Mouse (Mus musculus) heart, embryonic 11.5 days (tissue): ENCODE data around the gene Slc36a3. TPM values are rescaled to one million over a fixed set of nuclear protein-coding genes. Genes with fewer than 3 reads are reported as not detected.
A peak's percentile ranks its signal among the peaks of the same experiment; 100 is the strongest.

Source experiments
- ATAC-seq: fragments of 200-750 bp; cut with Nextera tagmentation; replicated peaks from 2 replicates; pipeline ENCODE4 v1.8.0; 2017; ENCODE audit warnings: moderate library complexity; ENCODE audit not compliant: insufficient number of reproducible peaks, low FRiP score, low TSS enrichment
- H3K27ac ChIP-seq: fragments of 300-500 bp; sonication (generic); 2 replicates; pipeline ENCODE4 v1.5.1; 2014; ENCODE audit warnings: mild to moderate bottlenecking, low read depth, low read length
- H3K27me3 ChIP-seq: fragments of 300-500 bp; sonication (generic); 2 replicates; pipeline ENCODE4 v1.6.1; 2014; ENCODE audit warnings: mild to moderate bottlenecking, low read length, mixed read lengths; ENCODE audit not compliant: control insufficient read depth, insufficient read depth
- H3K36me3 ChIP-seq: fragments of 300-500 bp; sonication (generic); 2 replicates; pipeline ENCODE4 v1.6.1; 2014; ENCODE audit warnings: mild to moderate bottlenecking, low read length, moderate library complexity, mixed read lengths; ENCODE audit not compliant: control insufficient read depth, insufficient read depth
- H3K4me1 ChIP-seq: fragments of 300-500 bp; sonication (generic); 2 replicates; pipeline ENCODE4 v1.6.1; 2014; ENCODE audit warnings: low read length; ENCODE audit not compliant: control insufficient read depth, insufficient read depth
- H3K4me2 ChIP-seq: fragments of 300-500 bp; sonication (generic); 2 replicates; pipeline ENCODE4 v1.6.1; 2014; ENCODE audit warnings: mild to moderate bottlenecking, moderate library complexity
- H3K4me3 ChIP-seq: fragments of 300-500 bp; sonication (generic); 2 replicates; pipeline ENCODE4 v1.5.1; 2014; ENCODE audit warnings: low read depth, low read length
- H3K9ac ChIP-seq: fragments of 300-500 bp; sonication (generic); 2 replicates; pipeline ENCODE4 v1.6.1; 2014; ENCODE audit warnings: mild to moderate bottlenecking, low read depth, low read length, moderate library complexity
- H3K9me3 ChIP-seq: fragments of 300-500 bp; sonication (generic); replicated peaks from 2 replicates; pipeline ENCODE4 v1.6.1; 2016; ENCODE audit warnings: low read length; ENCODE audit not compliant: control insufficient read depth
- WGBS: fragments of 180-500 bp; shearing (Covaris S2); extraction: QIAGEN DNeasy Blood & Tissue Kit; methylation state at CpG from one replicate; pipeline ENCODE4 v1.1.7; 2014; ENCODE audit not compliant: insufficient replicate concordance; 5-methylcytosine and 5-hydroxymethylcytosine counted together
- polyA plus RNA-seq: library from polyadenylated mRNA; unstranded; fragments of >200 nt; fragmentation: Nextera tagmentation; extraction: Ambion mirVana; gene quantifications from 2 replicates; pipeline ENCODE4 v1.2.1, GENCODE M21; 2014

Gene Slc36a3
- polyA plus RNA-seq, 1 experiment from 2014 or later = not detected

GRCm38 (mm10) chr11:55081206-55081605 lies 70.3 kb downstream of the Slc36a3 start:
- Histone ChIP-seq H3K27me3 (no peaks in the 10 kb centered on the region), H3K27ac (no peak overlapping the region), H3K9ac (no peak overlapping the region), H3K9me3 (0 out of 2 replicates have a peak, but pooled peaks cover 2% of the 10 kb centered on the region), H3K4me1 (peaks cover 18% of the 10 kb centered on the region), H3K4me3 (no peak overlapping the region), H3K4me2 (no peak overlapping the region), H3K36me3 (no peaks in the 10 kb centered on the region)
- ATAC-seq = no peak
- 81% methylated on average over 9 of the region's 9 CpGs for WGBS

- 71% methylated on average over 4 of the region's 4 CpGs for WGBS
Measured at GRCm38 (mm10) chr11:55079180-55079579, 72.3 kb downstream of the Slc36a3 start.

GRCm38 (mm10) chr11:55078502-55078901 lies 73.0 kb downstream of the Slc36a3 start:
- H3K4me1 ChIP-seq = peaks cover 20% of the 10 kb centered on the region
- ATAC-seq = no peak
- peak overlapping the region; percentile 89 for H3K27ac ChIP-seq
- no peak overlapping the region; the same call in 1 of the 2 replicates for H3K4me3 ChIP-seq
- no peaks in the 10 kb centered on the region for H3K36me3 ChIP-seq
- H3K9ac ChIP-seq = peak overlapping the region; percentile 77
- peak overlapping the region; percentile 95 for H3K4me2 ChIP-seq
- WGBS = 47% methylated on average over 3 of the region's 3 CpGs
- H3K9me3 ChIP-seq = 0 out of 2 replicates have a peak, but pooled peaks cover 2% of the 10 kb centered on the region
- no peaks in the 10 kb centered on the region for H3K27me3 ChIP-seq

More at GRCm38 (mm10) chr11:55079180-55079579, 72.3 kb downstream of the Slc36a3 start:
- Histone ChIP-seq H3K36me3 (no peaks in the 10 kb centered on the region), H3K9me3 (0 out of 2 replicates have a peak, but pooled peaks cover 2% of the 10 kb centered on the region), H3K9ac (no peak overlapping the region), H3K27me3 (no peaks in the 10 kb centered on the region), H3K27ac (no peak overlapping the region), H3K4me3 (no peak overlapping the region), H3K4me2 (no peak overlapping the region), H3K4me1 (peaks cover 18% of the 10 kb centered on the region)
- ATAC-seq = no peak

GRCm38 (mm10) chr11:55077331-55078231 lies 73.9 kb downstream of the Slc36a3 start, which contains the start of gene Ccdc69:
Gene Ccdc69 (minus strand): TSS chr11:55078131.
- Histone ChIP-seq H3K27ac (peak within 1 kb of the TSS; percentile 89), H3K9me3 (0 out of 2 replicates have a peak, but pooled peaks cover 2% of the 10 kb centered on the region), H3K36me3 (no peaks in the 10 kb centered on the region), H3K4me1 (peaks cover 27% of the 10 kb centered on the region), H3K9ac (peak within 1 kb of the TSS; percentile 77), H3K4me2 (peak within 1 kb of the TSS; percentile 95), H3K27me3 (no peaks in the 10 kb centered on the region), H3K4me3 (peak within 1 kb of the TSS; percentile 50)
- WGBS = under 1% methylated on average over 50 of the region's 50 CpGs
- peak; percentile 74 for ATAC-seq

- H3K36me3 ChIP-seq = no peaks in the 10 kb centered on the region
- H3K4me3 ChIP-seq = no peak overlapping the region
- no peaks in the 10 kb centered on the region for H3K27me3 ChIP-seq
- no peak overlapping the region for H3K9ac ChIP-seq
- no peak for ATAC-seq
- H3K4me2 ChIP-seq = no peak overlapping the region
- H3K4me1 ChIP-seq = peaks cover 27% of the 10 kb centered on the region
- no peaks in the 10 kb centered on the region for H3K9me3 ChIP-seq
- 83% methylated on average over 5 of the region's 5 CpGs for WGBS
- H3K27ac ChIP-seq = no peak overlapping the region
Measured at GRCm38 (mm10) chr11:55076234-55076633, 75.3 kb downstream of the Slc36a3 start.

- no peak overlapping the region for H3K4me2 ChIP-seq
- 62% methylated on average over 2 of the region's 2 CpGs for WGBS
- peaks cover 27% of the 10 kb centered on the region for H3K4me1 ChIP-seq
- peak overlapping the region; percentile 3; the same call in 1 of the 2 replicates for H3K27ac ChIP-seq
- no peaks in the 10 kb centered on the region for H3K9me3 ChIP-seq
- ATAC-seq = no peak
- no peaks in the 10 kb centered on the region for H3K27me3 ChIP-seq
- H3K9ac ChIP-seq = no peak overlapping the region; the same call in 1 of the 2 replicates
- H3K36me3 ChIP-seq = no peaks in the 10 kb centered on the region
- no peak overlapping the region for H3K4me3 ChIP-seq
Measured at GRCm38 (mm10) chr11:55075602-55076001, 75.9 kb downstream of the Slc36a3 start.

Other genes starting within 250 kb of the Slc36a3 start
- gene Gpx3, start 249.3 kb downstream of the Slc36a3 start, polyA plus RNA-seq = 1,579 and 1,713 TPM in 2 replicates
- 16.0 and 16.8 TPM in 2 replicates for gene Tnip1, start 188.8 kb downstream of the Slc36a3 start, polyA plus RNA-seq
- gene Anxa6, start 118.3 kb downstream of the Slc36a3 start, polyA plus RNA-seq = 300 and 370 TPM in 2 replicates
- gene Ccdc69, start 73.6 kb downstream of the Slc36a3 start, polyA plus RNA-seq = 16.5 and 17.1 TPM in 2 replicates
- 50.0 and 51.9 TPM in 2 replicates for gene Gm2a, start 53.6 kb downstream of the Slc36a3 start, polyA plus RNA-seq
- gene Slc36a2, start 33.4 kb upstream of the Slc36a3 start, polyA plus RNA-seq = 3.5 TPM in 2 replicates
- gene Slc36a1, start 52.6 kb upstream of the Slc36a3 start, polyA plus RNA-seq = 0.59 and 2.0 TPM in 2 replicates
- not detected in 2 replicates for gene Fat2, start 184.9 kb upstream of the Slc36a3 start, polyA plus RNA-seq